Mouse (Mus musculus) ovary, postnatal 10 days (tissue): Measurements from ENCODE around the gene Slc6a11.

Source experiments
- DNase-seq: peaks from one replicate; pipeline ENCODE4 v3.0.0; 2022; ENCODE audit warnings: low spot score

The Slc6a11 gene

DNA sequence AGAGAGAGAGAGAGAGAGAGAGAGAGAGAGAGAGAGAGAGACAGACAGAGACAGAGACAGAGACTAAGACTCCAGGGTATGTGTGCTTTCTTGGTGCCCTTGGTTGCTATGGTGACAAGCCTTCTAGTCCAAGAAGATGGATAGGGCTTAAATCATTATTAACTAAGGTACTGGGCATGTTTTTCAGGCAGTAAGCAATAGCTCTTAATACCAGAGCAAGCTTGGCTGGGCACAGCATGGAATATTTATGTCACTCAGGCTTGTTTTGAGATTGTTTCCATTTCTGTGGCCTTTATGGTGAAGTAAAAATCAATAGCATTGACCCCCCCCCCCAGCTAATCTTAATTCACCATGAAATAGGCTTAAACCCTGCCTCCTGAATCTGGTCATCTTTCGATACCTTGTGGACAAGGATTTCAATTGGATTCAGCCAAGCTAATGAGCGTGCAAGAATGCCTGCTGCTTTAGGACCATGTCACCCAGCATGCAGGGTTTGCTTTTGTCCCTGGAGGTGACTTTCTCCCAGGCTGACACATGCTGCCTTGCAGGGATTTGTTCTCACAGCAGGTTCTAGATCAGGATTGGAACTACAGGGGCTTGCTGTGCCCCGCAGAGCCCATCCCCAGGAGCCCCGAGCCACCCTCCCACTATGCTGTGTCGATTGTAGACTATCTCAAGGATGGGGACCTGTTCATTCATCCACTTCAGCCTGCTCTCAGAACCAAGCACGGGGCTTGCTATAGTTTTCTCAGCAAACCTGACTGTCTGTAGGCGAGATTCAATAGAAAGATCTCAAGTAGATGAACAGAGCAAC lies 51.5 kb downstream of the Slc6a11 start:
- no peak for DNase-seq

DNA sequence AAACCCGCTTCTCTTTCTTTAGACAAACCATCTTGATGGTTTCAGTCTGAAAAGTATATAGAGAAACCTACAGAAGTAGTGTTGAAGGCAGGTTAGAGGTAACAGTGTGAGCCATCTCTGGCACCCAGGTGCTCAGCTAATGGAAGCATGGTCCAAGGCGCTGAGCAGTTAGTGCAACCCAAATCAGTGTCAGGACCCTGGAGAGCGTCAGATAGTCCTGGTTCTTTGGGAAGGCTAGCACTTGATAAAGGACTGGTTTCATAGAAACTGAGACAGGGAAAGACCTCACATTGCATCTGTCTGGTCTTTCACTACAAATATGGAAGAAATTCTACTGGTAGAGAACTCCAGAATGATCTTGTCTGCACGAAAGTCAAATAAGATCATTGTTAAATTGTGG lies 56.1 kb downstream of the Slc6a11 start:
- no peak for DNase-seq

DNA sequence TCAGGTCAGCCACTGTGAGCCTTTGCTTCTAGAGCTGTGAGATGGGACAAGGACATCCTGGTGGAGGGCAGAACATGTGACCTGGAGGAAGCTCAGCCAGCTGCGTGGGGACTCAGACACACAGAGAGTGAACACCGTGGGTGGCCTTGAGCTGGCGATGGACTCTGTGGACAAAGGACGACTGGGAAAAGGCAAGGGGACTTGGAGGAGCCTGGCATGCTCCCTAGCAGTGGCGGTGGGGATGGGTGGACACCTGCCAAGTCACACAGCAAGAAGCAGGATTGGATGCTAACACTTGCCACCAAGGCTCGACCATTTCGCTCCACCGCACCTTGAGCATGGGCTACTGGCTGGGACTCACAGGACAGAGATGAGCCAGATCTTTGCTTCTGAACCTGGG lies 57.8 kb downstream of the Slc6a11 start:
- DNase-seq = no peak

DNA sequence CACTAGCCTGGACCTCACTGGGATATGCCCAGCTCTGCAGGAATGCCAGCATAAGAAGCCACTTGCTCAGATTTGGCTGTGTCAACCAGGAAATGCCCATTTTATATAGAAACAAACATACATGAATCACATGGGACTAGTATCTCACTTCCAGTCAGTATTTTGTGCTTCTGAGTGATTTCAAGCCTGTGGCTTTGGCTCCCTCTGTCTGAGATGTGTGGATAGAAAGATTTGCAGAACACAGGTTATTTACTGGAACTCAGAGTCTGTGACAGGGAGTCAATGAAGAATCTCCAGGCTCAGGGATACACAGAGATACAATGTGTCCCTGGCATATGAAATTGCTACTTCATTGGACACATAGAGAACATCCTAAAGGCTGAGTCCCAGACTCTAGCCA lies 65.0 kb downstream of the Slc6a11 start:
- DNase-seq = no peak

DNA sequence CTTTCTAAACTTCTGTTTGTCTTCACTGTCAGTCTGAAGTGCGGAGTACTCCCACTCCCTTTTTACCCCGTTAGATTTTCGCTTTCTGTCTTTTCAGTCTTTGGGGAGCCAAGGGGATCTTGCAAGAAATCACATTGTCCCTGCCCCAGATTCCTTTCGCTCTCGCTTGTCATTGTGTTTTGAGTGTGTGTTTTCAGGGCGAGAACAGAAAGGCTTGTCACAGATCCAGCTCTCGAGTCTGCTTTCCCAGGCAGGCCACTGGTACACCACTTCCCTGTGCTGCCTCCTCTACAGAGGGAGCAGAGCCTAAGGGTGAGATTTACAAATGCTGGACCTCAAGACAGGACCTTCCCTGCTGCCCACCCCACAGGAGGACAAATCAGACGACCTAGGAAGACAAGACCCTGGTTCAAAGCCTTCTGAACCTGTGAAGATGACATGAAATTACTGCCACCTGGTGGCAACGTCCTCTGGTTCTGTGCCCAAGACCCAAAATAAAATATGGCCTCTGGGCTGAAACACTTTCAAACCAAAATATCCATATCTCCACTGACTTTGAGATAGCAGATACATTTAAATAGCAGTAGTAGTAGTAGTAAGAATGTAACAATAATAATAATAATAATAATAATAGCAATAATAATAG lies 68.3 kb downstream of the Slc6a11 start:
- no peak for DNase-seq

DNA sequence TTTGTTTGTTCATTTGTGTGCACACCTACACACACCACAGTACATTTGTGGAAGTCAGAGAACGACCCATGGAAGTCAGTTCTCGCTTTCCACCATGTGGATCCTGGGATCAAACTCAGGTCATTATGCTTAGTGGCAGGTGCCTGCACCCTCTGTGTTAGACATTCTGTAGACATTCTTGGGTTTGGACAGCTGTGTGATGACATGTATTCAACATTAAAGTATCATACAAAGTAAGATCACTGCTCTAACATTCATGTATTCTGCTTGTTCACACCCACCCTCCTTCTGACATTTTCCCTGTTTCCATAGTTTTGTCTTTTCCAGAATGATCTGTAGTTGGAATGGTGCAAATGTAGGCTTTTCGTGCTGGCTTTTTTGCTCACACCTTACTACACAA lies 73.5 kb downstream of the Slc6a11 start:
- no peak for DNase-seq

DNA sequence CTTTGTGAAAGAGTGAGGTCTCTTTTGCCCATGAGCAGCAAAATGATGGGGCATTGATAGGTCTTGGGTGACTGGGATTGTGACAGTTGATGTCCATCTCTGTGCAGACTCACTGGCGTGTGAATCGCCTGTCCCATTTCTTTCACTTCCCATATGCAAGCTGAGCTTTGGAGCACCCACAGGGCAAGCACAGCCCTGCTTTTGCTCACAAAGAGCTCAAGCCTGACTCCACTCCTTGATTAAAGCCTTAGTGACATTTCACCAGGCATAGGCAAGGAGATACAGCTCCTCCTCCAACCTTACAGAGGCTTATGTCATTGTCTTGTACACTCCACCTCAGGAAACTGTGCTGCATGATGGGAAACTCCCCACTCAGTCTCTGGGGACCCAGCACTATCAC lies 77.3 kb downstream of the Slc6a11 start:
- DNase-seq = no peak

DNA sequence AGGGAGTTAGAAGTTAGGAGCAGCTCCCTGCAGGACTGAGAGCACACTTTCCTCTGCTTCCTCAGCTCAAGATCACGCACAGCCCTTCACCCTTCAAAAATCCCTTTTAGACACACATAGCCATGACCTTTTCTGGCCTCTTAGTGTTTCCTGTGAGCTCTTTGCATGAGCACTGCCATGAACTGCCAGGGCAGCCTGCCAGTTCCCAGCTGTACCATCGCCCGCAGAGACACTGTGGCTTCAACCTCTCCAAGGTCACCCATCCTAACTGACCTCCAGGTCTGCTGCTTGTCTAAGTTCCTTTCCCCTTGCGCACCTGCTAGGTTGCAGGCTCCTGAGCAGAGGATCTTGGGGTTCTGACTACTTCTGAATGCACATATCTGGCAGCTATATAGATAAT lies 83.4 kb downstream of the Slc6a11 start:
- no peak for DNase-seq

DNA sequence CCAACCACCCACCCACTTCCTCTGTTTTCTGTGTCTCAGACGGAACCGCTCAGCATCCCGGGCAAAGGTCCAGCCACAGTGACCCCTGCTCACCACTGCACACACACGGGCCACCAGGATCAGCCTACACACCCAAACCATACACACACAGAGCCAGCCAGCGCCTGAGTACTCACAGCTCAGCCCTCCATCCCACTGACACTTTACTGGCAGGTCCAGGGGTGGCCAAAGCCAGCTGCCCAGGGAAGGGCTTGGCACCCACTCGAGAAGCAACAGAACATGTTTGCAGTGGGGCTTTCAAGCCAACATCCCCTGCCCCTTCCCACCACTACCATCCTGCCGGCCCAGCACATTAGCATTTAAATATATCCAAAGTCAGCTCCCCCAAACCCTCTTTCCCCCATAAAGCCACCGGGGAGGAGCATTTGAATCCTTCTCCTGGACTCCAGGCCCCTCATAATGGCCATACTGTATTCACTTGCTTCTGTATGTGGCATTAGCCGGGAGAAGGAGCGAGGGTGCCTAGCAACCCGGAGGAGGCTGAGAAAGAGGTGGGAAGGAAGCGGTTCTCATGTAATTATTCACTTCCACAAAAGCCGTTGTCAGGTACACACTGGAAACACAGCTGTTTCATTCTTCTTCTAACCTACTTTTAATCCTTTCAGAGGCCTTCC lies 85.8 kb downstream of the Slc6a11 start:
- DNase-seq = no peak

DNA sequence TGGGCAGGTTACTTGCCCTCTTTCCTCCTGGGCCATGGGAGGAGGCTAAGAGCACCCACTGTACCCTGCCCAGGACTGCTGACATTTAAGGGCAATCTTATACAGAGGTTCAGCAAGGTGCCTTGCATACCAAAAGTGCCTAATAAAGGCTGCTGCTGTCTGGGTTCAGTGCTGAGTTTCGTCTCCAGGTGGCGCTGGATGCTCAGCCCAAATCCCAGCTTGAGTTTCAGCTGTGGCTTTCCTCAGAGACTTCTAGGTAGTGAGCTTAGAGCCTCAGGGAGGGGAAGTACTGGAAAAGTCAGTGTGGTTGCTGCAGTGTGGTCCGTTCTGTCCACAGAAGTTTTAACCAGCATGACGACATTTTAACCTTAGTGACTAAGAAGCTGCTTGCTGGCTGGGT lies 93.4 kb downstream of the Slc6a11 start:
- no peak for DNase-seq

DNA sequence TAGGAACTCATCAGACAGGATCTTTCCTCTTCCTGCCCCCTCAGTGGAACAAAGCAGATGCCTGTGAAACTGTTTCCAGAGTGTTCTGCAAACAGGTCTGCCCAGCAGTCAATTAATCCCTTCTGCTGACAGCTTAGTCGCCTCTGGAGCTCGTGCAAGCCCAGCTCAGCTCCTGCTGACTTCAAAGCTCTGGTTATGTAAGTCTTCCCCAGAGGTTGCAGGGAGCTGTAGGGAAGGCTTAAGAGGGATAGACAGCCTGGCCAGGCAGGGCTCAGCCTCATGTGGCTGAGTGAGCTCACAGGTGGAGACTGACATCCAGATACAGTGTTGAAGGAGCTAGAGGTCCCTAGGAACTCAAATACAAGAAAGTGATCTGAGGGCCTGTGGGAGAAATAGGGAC lies 96.3 kb downstream of the Slc6a11 start:
- DNase-seq = no peak

DNA sequence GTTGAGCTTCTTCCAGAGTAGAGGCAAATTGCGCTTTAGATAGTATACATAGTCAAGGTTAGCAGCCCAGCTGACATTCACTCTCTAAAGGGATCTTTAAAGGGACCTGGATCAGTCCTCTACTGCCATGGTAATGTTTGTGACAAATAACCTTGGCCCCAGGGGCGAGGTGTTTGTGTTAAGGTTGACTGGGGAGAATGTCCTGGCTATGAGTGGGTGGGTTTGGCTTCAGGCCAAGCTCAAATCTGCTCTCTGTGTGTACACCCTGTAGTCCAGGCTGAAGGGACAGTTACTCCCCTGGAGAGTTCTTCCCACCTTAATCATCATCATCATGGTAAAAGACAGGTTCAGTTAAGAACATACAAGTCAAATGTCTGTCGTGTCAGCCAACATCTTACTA lies 97.2 kb downstream of the Slc6a11 start:
- DNase-seq = no peak

DNA sequence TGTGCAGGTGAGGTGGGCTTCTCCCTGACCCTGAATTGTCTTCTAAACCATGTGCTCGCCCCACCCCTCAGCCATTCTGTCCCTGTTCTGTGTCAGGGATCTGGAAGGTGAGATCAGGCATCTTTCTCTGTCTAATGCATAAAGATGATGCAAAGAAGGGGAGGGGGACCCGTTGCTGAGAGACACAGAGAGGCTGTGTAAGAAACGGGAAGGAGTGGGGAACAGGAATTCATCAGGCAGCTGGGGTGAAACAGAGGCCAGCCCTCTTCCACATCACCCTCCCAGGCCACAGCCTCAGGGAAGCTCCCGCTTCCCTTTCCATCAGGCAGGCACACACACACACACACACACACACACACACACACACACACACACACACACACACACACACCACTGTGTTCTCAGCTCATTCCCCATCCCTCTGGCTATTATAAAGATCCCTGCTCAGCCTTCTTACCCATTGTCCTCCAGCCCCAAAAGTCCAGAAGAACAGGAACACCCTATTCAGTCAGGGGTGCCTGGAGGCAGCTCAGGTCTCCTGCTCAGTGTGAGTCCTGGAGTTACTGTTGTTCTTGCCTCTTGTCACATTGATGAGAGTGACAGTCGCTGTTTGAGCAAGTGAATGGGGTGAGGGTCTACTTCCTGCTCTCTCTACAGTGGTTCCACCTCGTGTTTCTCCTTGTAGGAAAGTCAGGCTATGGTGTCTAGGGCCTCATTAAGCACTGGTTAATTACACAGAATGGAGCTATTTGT lies 108.0 kb downstream of the Slc6a11 start:
- no peak for DNase-seq

DNA sequence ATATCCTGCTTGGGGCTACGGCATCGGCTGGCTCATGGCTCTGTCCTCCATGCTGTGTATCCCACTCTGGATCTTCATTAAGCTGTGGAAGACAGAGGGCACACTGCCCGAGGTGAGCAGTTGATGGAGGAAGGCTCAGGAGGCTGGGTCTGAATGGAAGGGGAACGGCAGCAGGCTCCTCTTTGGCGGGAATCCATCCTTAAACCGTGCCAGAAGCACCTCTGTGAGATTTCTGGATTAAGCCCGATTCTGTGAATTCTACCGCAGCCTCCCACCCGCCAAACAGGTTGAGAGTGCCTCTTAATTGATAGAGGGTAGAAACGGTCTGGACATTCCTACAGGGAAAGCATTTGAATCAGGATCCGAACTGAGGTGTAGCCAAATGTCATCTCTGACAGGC lies 114.6 kb downstream of the Slc6a11 start:
- no peak for DNase-seq

DNA sequence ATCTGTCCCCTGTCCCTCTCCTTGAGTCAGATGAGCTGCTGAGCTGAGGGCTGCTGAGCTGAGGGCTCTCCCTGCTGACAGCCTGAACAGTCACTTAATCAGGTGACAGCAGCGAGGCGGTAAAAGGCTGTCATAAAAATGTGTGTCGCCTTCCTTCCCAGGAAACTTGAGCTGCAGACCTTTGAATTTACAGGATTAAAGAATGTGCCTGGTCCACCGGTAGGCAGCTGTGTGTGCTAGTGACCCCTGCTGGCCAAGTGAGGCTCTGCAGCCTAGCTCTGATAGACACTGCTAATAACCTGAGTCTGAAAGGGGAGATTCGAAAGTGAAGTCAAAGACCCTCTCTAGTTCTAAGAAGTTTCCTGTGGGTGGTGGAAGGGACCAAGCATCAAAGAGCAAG lies 119.3 kb downstream of the Slc6a11 start:
- DNase-seq = peak; percentile 53

DNA sequence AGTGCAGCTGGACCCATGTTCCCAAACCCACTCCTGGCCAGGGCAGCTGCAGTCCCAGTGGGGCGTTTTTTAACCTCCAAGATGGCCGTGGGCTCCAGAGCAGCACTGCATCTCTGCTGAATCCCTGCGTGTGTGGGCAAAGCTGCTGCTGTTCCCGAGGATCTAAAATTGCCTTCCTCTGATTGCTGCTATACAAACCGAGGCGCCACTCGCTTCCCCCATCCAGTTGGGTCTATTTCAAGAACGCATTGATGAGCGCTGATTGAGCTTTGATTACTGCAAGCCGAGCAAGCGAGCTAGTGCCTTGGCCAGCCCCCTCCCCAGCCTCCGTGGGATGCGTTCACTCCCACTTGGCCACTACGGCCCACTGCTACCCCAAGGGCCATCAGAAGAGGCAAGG lies 123.9 kb downstream of the Slc6a11 start:
- DNase-seq = no peak

DNA sequence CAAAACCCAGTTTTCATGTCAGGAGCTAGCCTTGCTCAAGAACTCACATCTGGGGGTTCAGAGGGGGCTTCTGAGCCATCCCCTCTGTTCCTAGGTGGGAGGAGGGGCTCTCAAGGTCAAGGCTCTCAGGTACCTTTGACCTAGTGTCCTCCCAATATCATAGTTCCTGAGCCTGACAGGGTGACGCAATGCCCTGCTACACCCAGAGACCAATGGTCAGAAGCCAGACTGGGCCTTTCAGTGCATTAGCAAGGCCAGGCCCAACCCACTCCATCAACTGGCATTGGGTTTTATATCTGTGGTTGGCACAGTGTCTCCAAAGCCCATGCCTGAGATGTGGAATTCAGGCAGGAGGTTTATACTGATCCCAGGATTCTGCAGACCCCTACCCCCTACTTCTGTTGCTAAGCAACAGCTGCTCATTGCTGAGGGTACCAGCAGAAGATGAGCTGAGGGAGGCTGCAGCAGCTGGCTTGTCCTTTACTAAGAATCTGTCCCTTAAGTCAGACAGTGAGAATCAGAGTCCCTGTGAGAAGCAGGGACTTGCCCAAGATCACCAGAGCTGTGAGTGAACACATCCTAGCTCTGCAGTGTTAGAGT lies 126.8 kb downstream of the Slc6a11 start:
- no peak for DNase-seq

DNA sequence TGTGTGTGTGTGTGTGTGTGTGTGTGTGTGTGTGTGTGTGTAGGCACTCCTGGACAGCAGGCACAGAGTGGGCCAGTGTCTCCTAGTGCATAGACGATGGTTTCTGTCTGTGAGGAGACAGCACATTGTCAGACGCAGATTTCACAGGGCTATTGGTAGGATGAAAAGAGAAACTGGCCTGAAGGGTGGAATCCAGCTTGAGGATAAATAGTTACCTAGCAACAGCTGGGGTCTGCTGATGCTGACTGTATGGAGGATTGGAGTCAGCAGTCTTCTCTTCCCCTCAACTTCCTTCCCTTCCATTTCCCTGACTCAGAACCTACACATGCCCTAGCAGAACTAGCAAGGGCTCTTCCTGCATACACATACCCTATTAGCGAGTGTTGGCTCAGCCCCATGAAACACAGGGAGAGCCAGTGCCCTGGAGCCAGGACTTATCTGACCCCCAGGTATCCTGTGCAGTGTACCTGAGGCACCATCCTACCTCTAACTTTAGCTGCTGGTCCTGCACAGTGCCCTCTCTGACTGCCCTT lies 127.7 kb downstream of the Slc6a11 start:
- DNase-seq = no peak

DNA sequence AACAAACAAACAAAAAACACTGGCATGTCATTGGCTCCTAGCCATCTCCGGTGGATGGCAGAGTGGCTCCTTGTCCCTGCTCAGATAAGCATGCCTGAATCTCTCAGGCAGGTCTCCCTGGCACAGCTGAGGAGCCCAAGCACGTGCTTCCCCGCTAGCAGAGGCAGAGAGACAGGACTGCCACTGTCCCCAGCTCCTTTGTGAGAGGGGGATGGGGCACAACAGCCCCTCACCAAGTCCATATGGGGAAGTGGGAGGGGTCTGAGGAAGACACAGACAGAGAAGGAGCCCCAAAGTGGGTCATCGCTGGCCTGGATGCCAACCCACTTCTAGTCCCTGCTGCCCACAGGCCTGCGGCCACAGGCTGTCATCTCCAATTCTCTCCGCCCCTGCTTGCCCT lies 130.6 kb downstream of the Slc6a11 start:
- no peak for DNase-seq

DNA sequence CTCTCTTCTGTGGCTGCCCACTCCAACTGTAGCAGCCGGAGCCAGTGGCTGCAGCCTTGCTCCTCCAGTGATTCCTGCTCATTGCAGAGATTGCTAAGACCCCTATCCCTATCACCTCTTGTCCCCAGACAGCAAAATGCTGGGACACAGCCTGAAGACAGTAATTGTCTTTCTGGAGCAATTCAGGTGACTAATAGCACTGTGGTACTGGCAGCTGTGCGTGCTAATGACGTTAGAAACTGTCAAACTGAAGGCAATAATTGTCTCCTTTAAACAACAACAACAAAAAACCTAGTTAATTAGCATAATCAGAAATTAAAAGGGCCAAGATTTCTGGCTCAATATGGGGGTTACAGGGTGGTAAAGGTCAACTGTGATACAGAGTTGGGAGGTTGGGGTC lies 133.0 kb downstream of the Slc6a11 start:
- DNase-seq = no peak

DNA sequence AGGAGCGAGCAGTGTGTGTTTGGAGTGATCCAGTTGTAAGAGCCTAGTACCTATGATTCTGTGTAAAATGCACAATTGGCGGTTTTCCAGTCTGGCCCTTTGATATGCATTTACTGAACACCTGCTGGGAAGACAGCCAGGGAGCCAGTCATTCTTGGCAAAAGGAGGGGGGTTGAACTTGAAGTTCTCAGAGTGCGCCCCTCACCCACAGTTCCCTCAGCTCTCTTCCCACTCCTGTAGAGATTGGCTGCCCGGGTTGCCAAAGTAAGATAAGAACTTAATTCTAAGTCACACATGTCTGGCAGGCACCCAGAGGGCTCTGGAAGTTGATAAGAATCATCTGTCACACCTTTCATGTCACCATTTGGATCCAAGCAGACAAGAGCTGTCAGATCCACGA lies 133.4 kb downstream of the Slc6a11 start:
- DNase-seq = no peak

DNA sequence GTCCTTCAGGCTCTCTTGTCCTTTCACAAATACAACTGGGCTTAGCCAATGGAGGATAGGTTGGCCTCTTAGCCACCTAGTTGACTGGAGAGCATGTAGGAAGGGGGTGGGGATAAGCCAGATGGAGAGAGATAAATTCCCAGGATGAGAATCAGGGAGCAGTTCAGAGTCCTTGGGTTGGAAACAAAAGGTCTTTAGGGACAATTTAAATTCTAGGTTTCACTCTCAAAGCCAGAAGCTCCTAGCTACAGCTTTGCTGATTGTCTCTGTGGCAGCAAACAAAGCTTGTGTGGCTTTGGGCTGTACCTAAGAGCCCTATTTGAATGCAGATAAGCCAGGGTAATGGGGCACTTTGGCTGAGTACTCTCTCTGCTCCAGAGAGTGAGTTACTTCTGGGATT lies 135.2 kb downstream of the Slc6a11 start:
- no peak for DNase-seq
